Mouse (Mus musculus) bone marrow macrophage, adult 2 months (primary cell): ENCODE results near the gene Scnm1. TPM values are rescaled to one million over a fixed set of nuclear protein-coding genes. Genes with fewer than 3 reads are reported as not detected.

Experiments used
- H3K27ac ChIP-seq: 2 replicates; pipeline ENCODE4 v1.5.1; 2012; ENCODE audit warnings: low read depth, low read length; ENCODE audit not compliant: insufficient read depth
- H3K4me1 ChIP-seq: 2 replicates; pipeline ENCODE4 v1.6.1; 2012; ENCODE audit warnings: low read length; ENCODE audit not compliant: control insufficient read depth, insufficient read depth
- H3K4me3 ChIP-seq: 2 replicates; pipeline ENCODE4 v1.5.1; 2012; ENCODE audit warnings: mild to moderate bottlenecking, low read length, moderate library complexity; ENCODE audit not compliant: insufficient read depth
- CTCF ChIP-seq: IDR thresholded peaks from 2 replicates; pipeline ENCODE4 v1.5.1; 2012; ENCODE audit warnings: low read depth, mild to moderate bottlenecking, low read length, moderate library complexity
- POLR2A ChIP-seq: IDR thresholded peaks from 2 replicates; pipeline ENCODE4 v1.6.1; 2012; ENCODE audit warnings: mild to moderate bottlenecking, low read depth, low read length, borderline replicate concordance
- polyA plus RNA-seq: library from polyadenylated mRNA; stranded (reverse); fragments of >200 nt; gene quantifications from 2 replicates; pipeline ENCODE4 v1.2.4, GENCODE M21; 2012; ENCODE audit not compliant: missing spikeins, insufficient read depth, insufficient read length

The Scnm1 gene
- polyA plus RNA-seq, 1 experiment = 88.6 TPM

GRCm38 (mm10) chr3:95169996-95170395 lies 36.2 kb upstream of the Scnm1 start:
- Histone ChIP-seq H3K4me1 (no peaks in the 10 kb centered on the region), H3K27ac (no peak overlapping the region), H3K4me3 (no peak overlapping the region)
- TF ChIP-seq POLR2A (no peak), CTCF (no peak)

GRCm38 (mm10) chr3:95164840-95165239 lies 31.0 kb upstream of the Scnm1 start:
- no peak overlapping the region for H3K27ac ChIP-seq

GRCm38 (mm10) chr3:95164256-95164550 lies 30.4 kb upstream of the Scnm1 start:
- H3K27ac ChIP-seq = no peak overlapping the region
- peaks cover 6% of the 10 kb centered on the region; the same call in 1 of the 2 replicates for H3K4me1 ChIP-seq
- TF ChIP-seq CTCF (no peak), POLR2A (no peak)
- H3K4me3 ChIP-seq = no peak overlapping the region

More at GRCm38 (mm10) chr3:95164840-95165239, 31.0 kb upstream of the Scnm1 start:
- TF ChIP-seq CTCF (no peak), POLR2A (no peak)
- peaks cover 3% of the 10 kb centered on the region; the same call in 1 of the 2 replicates for H3K4me1 ChIP-seq
- H3K4me3 ChIP-seq = no peak overlapping the region

GRCm38 (mm10) chr3:95163419-95164255 lies 29.8 kb upstream of the Scnm1 start:
- Histone ChIP-seq H3K4me3 (no peak overlapping the region), H3K4me1 (peaks cover 6% of the 10 kb centered on the region; the same call in 1 of the 2 replicates), H3K27ac (no peak overlapping the region)
- TF ChIP-seq CTCF = no peak
- no peak for TF ChIP-seq POLR2A

- no peak overlapping the region for H3K27ac ChIP-seq
- TF ChIP-seq CTCF (no peak), POLR2A (no peak)
- H3K4me3 ChIP-seq = no peak overlapping the region
- H3K4me1 ChIP-seq = peaks cover 6% of the 10 kb centered on the region; the same call in 1 of the 2 replicates
Measured at GRCm38 (mm10) chr3:95162345-95162628, 28.5 kb upstream of the Scnm1 start.

GRCm38 (mm10) chr3:95161618-95162344 lies 28.0 kb upstream of the Scnm1 start:
- Histone ChIP-seq H3K4me3 (no peak overlapping the region), H3K27ac (no peak overlapping the region), H3K4me1 (peaks cover 6% of the 10 kb centered on the region; the same call in 1 of the 2 replicates)
- TF ChIP-seq CTCF (no peak), POLR2A (no peak)

- Histone ChIP-seq H3K27ac (no peak overlapping the region), H3K4me1 (peaks cover 6% of the 10 kb centered on the region; the same call in 1 of the 2 replicates), H3K4me3 (peak overlapping the region; percentile 72)
- no peak for TF ChIP-seq CTCF
- TF ChIP-seq POLR2A = no peak
Measured at GRCm38 (mm10) chr3:95161041-95161551, 27.3 kb upstream of the Scnm1 start.

- TF ChIP-seq CTCF = no peak
- TF ChIP-seq POLR2A = no peak
- Histone ChIP-seq H3K27ac (no peak within 1 kb of the TSS), H3K4me1 (peaks cover 6% of the 10 kb centered on the region; the same call in 1 of the 2 replicates)
Measured at GRCm38 (mm10) chr3:95159987-95160963, 26.5 kb upstream of the Scnm1 start, which contains the start of gene Sema6c. TSS of gene Sema6c (plus strand) at chr3:95160457.

GRCm38 (mm10) chr3:95159511-95159986 lies 25.7 kb upstream of the Scnm1 start:
- peak overlapping the region; percentile 63 for H3K4me3 ChIP-seq
- H3K27ac ChIP-seq = no peak overlapping the region
- peaks cover 6% of the 10 kb centered on the region; the same call in 1 of the 2 replicates for H3K4me1 ChIP-seq
- no peak for TF ChIP-seq CTCF
- TF ChIP-seq POLR2A = no peak

More at GRCm38 (mm10) chr3:95159987-95160963, 26.5 kb upstream of the Scnm1 start, which contains the start of gene Sema6c:
- H3K4me3 ChIP-seq = peak within 1 kb of the TSS; percentile 72
